Mouse (Mus musculus): ENCODE data around the gene Mkks. TPM values are rescaled to one million over a fixed set of nuclear protein-coding genes. Genes with fewer than 3 reads are reported as not detected.

Gene Mkks
- polyA plus RNA-seq, 1 experiment from 2014 or later = 15.5 TPM

DNA sequence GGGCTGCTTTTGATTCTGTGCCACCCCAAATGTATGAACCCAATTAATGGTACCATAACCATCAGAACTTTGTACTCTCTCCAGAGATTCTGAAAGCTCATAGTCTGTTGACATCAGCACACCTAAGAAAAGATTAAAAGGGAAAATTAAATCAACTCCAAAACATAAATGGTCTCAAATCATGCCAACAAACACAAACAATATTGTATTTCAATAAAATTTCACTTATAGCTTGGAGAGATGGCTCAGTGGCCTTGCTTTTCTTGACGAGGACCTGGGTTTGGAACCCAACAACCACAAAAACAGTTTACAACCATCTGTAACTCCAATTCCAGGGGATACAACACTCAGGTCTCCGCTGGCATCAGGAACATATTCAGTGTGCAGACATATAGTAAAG is 5.6 kb downstream of the Mkks start, which contains the start of gene AL731706.2:
Gene AL731706.2 (minus strand): TSS at position 101 of the 400 bp plus-strand sequence.
- H3K27ac ChIP-seq (ENCODE audit: low read depth) = no peak within 1 kb of the TSS
- no peak within 1 kb of the TSS for H3K4me3 ChIP-seq (ENCODE audit: low read depth, low read length)
- 89% methylated on average over 2 of the region's 2 CpGs for WGBS
- no peaks in the 10 kb centered on the region for H3K9me3 ChIP-seq (ENCODE audit: control insufficient read depth, low read length)
- H3K4me2 ChIP-seq (ENCODE audit: low read length) = no peak within 1 kb of the TSS
- H3K4me1 ChIP-seq (replicated peaks; ENCODE audit: control insufficient read depth, insufficient read depth, low read length) = no peaks in the 10 kb centered on the region; the same call in 1 of the 2 replicates
- H3K36me3 ChIP-seq (ENCODE audit: control insufficient read depth, insufficient read depth, low read length) = peaks cover 43% of the 10 kb centered on the region
- no peak within 1 kb of the TSS for H3K9ac ChIP-seq (ENCODE audit: low read length)
- no peaks in the 10 kb centered on the region for H3K27me3 ChIP-seq (replicated peaks; ENCODE audit: control insufficient read depth, insufficient read depth, low read length)
- DNase-seq (ENCODE audit: low spot score) (no peak), ATAC-seq (replicated peaks; ENCODE audit: low FRiP score, low TSS enrichment, low read depth) (no peak)

DNA sequence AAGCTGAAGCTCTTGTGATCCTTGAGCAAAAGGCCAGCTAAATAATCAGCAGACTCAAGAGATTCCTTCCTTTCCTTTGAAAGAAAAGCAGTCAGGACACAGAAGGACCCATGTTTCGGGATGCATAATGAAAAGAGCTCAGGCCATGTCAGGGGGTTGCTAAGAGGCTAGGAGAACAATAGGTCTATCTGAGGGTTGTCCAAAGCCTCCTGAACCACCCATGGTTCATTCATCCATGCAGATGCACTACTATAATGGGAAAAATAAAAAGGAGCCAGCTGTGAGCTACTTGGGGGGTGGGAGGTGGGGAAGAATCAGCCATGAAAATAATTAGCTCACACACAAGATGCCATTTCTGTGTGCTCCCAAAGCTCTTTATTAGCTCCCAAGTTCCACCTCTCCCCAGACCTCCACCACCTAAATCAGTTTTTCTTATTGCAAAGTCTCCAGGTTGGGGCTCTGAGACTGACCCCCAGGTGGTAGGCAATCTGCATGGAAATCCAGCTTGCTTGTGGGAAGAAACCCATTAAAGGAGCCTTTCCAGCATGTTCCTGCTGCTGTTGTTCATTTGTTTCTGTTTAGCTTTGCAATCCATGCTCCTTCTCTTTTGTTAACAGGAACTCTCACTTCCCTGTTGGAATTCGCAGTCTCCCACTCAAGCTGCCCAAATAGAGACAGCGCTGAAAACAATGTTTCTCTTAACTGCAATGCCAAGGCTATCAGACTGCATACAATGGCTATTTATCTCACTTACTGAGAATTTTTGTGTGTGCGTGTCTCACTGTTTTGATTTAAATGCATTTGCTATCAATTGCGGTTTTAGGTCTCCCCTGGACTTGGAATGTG is 36.4 kb downstream of the Mkks start:
- H3K4me3 ChIP-seq (ENCODE audit: low read depth, low read length) = no peak overlapping the region
- ATAC-seq (replicated peaks; ENCODE audit: low FRiP score, low TSS enrichment, low read depth) (no peak), DNase-seq (ENCODE audit: low spot score) (no peak)
- H3K9ac ChIP-seq (ENCODE audit: low read length) = no peak overlapping the region
- no peaks in the 10 kb centered on the region for H3K4me1 ChIP-seq (replicated peaks; ENCODE audit: control insufficient read depth, insufficient read depth, low read length)
- H3K27me3 ChIP-seq (replicated peaks; ENCODE audit: control insufficient read depth, insufficient read depth, low read length) = no peaks in the 10 kb centered on the region
- H3K4me2 ChIP-seq (ENCODE audit: low read length) = no peak overlapping the region
- no peaks in the 10 kb centered on the region for H3K36me3 ChIP-seq (ENCODE audit: control insufficient read depth, insufficient read depth, low read length)
- WGBS = 53% methylated on average over 5 of the region's 5 CpGs
- no peaks in the 10 kb centered on the region for H3K9me3 ChIP-seq (ENCODE audit: control insufficient read depth, low read length)
- H3K27ac ChIP-seq (ENCODE audit: low read depth) = no peak overlapping the region

DNA sequence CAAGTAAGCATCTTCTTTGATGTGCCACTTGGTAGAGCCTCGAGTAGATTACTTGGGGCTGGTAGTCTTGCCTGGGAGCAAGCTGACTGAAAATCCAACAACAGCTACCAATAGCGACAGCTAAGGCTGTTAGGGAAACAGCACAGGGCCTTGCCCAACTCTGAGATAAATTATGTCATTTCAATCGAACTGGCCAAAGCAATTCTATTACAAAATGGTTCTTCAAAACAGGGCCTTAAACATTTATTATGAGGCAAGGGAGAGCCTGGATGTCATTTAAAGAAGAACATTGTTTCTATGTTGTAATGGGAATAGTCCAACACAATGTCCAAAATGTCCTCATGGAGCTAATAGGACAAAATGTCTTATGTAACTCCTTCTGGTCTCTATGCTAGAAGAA is 40.8 kb downstream of the Mkks start:
- 59% methylated on average over 3 of the region's 3 CpGs for WGBS
- ATAC-seq (replicated peaks; ENCODE audit: low FRiP score, low TSS enrichment, low read depth) = no peak
- no peaks in the 10 kb centered on the region for H3K36me3 ChIP-seq (ENCODE audit: control insufficient read depth, insufficient read depth, low read length)
- no peak overlapping the region for H3K4me2 ChIP-seq (ENCODE audit: low read length)
- no peaks in the 10 kb centered on the region for H3K27me3 ChIP-seq (replicated peaks; ENCODE audit: control insufficient read depth, insufficient read depth, low read length)
- H3K27ac ChIP-seq (ENCODE audit: low read depth) = no peak overlapping the region
- no peaks in the 10 kb centered on the region for H3K4me1 ChIP-seq (replicated peaks; ENCODE audit: control insufficient read depth, insufficient read depth, low read length)
- H3K9ac ChIP-seq (ENCODE audit: low read length) = no peak overlapping the region
- no peak for DNase-seq (ENCODE audit: low spot score)
- H3K9me3 ChIP-seq (ENCODE audit: control insufficient read depth, low read length) = no peaks in the 10 kb centered on the region
- H3K4me3 ChIP-seq (ENCODE audit: low read depth, low read length) = no peak overlapping the region

DNA sequence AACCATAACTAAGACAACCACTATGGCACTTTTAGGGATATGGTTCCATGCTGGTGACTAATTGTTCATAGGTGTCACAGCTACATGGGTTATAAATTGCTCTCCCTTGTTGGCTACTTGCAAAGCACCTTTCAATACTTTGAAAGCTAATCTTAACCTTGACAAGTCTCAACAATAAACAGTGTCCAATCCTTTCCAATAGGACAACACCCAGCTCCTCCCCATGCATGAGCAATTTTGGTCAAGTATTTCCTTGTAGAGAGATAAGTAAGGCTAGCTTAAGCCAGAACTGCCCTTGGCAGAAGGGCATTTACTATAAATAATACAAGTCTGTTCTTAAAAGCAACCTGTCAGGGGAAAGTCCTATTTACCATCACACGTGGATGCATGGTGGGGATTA is 53.2 kb downstream of the Mkks start:
- Histone ChIP-seq H3K27ac (ENCODE audit: low read depth) (no peak overlapping the region), H3K4me1 (replicated peaks; ENCODE audit: control insufficient read depth, insufficient read depth, low read length) (no peaks in the 10 kb centered on the region), H3K27me3 (replicated peaks; ENCODE audit: control insufficient read depth, insufficient read depth, low read length) (no peaks in the 10 kb centered on the region), H3K4me3 (ENCODE audit: low read depth, low read length) (no peak overlapping the region), H3K4me2 (ENCODE audit: low read length) (no peak overlapping the region), H3K9ac (ENCODE audit: low read length) (no peak overlapping the region), H3K9me3 (ENCODE audit: control insufficient read depth, low read length) (no peaks in the 10 kb centered on the region), H3K36me3 (ENCODE audit: control insufficient read depth, insufficient read depth, low read length) (no peaks in the 10 kb centered on the region)
- 31% methylated on average over 1 of the region's 1 CpGs for WGBS
- no peak for DNase-seq (ENCODE audit: low spot score)
- ATAC-seq (replicated peaks; ENCODE audit: low FRiP score, low TSS enrichment, low read depth) = no peak

DNA sequence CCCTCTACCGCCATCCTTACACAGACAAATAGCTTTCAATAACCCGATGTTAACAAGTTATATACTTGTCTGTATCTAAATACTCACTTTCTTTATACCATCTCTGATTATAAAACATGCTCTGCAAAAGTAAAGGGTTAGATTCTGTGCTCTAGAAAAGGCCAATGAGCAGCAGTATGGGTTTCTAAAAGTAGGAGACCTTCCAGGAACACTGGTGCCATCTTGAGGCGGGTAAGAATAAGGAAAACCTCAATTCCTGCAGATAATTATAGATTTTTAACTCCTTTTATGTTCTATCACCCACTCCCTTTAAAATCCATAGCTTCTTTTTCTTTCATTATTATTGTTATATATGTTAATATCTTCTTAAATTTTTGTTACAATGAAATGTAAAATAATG is 55.3 kb downstream of the Mkks start:
- DNase-seq (ENCODE audit: low spot score) (no peak), ATAC-seq (replicated peaks; ENCODE audit: low FRiP score, low TSS enrichment, low read depth) (no peak)
- Histone ChIP-seq H3K4me2 (ENCODE audit: low read length) (no peak overlapping the region), H3K27me3 (replicated peaks; ENCODE audit: control insufficient read depth, insufficient read depth, low read length) (no peaks in the 10 kb centered on the region), H3K4me1 (replicated peaks; ENCODE audit: control insufficient read depth, insufficient read depth, low read length) (no peaks in the 10 kb centered on the region), H3K9ac (ENCODE audit: low read length) (no peak overlapping the region), H3K9me3 (ENCODE audit: control insufficient read depth, low read length) (no peaks in the 10 kb centered on the region), H3K36me3 (ENCODE audit: control insufficient read depth, insufficient read depth, low read length) (no peaks in the 10 kb centered on the region), H3K4me3 (ENCODE audit: low read depth, low read length) (no peak overlapping the region), H3K27ac (ENCODE audit: low read depth) (no peak overlapping the region)
- WGBS = 58% methylated on average over 3 of the region's 3 CpGs

DNA sequence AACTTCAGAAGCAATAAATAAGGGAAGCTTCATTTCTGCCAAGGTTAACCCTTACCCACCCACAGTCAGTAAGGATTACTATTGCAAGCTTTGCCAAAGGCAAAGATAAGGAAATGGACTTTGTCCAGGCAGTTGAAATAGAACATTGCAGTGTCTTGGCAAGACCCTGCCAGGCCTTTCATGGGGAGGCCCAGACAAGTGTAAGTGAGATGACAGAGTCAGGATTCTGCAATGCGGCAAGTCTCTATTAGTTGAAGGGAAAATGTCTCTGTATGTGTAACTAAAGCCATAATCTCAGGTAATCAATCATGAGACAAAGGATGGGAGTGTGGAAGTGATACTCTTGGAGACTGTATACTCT is 56.5 kb downstream of the Mkks start:
- Histone ChIP-seq H3K4me3 (ENCODE audit: low read depth, low read length) (no peak overlapping the region), H3K4me1 (replicated peaks; ENCODE audit: control insufficient read depth, insufficient read depth, low read length) (no peaks in the 10 kb centered on the region), H3K27ac (ENCODE audit: low read depth) (no peak overlapping the region), H3K36me3 (ENCODE audit: control insufficient read depth, insufficient read depth, low read length) (no peaks in the 10 kb centered on the region), H3K9ac (ENCODE audit: low read length) (no peak overlapping the region), H3K4me2 (ENCODE audit: low read length) (no peak overlapping the region), H3K27me3 (replicated peaks; ENCODE audit: control insufficient read depth, insufficient read depth, low read length) (no peaks in the 10 kb centered on the region), H3K9me3 (ENCODE audit: control insufficient read depth, low read length) (no peaks in the 10 kb centered on the region)
- 66% methylated on average over 1 of the region's 1 CpGs for WGBS
- ATAC-seq (replicated peaks; ENCODE audit: low FRiP score, low TSS enrichment, low read depth) (no peak; the same call in 1 of the 2 replicates), DNase-seq (ENCODE audit: low spot score) (no peak)

DNA sequence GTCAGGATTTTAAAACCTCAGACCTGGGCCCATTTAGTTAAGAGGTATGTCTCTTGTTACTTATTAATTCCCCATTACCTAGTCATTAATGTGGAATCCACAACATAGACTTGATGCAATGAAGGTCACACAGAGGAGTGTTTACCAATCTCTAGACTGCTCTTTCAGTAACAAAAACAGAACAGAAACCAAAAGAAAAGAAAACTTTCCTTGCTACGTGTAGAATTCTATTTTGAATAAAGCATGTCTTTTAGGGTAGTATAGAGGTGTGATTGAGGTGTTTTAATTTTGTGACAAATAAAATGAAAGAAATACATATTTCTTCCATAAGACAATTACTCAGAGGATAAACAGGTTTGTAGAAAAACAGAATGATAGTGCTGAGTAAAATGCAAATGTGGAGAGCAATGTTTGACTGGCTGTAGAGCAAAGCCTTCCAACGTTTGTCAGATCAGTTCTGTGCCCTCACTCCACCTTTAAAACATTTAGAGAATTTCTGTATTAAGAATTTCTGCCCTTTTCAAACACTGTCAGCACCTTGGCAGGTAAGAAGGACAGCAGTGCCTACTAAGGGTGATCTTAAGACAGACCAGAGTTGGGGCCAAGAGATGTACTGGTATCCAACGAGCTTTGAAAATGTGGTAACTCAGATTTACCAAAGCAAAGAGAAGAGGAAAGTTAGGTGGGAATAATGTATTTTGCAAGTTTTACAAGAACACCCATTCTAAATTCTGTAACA is 57.0 kb downstream of the Mkks start:
- Histone ChIP-seq H3K27ac (ENCODE audit: low read depth) (no peak overlapping the region), H3K9ac (ENCODE audit: low read length) (no peak overlapping the region), H3K9me3 (ENCODE audit: control insufficient read depth, low read length) (no peaks in the 10 kb centered on the region)

DNA sequence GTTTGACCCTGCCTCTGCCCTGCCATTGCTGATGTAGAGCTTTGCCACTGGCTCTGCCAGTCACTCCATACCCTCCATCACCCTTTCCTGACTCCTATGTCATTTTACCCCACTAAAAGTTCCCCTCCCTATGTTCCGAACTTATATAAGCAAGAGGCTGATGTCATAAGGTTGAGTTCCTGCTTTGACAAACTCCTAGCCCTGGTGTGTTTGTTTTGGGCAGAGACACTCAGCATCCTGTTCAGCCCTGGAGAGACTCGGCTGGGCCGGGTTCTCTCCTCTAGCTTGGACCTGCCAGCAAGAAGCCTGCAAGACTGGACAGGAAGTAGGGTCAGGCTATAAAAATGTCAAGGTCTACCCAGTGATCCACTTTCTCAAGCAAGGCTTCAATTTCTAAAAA is 58.3 kb downstream of the Mkks start:
- Histone ChIP-seq H3K9ac (ENCODE audit: low read length) (no peak overlapping the region), H3K9me3 (ENCODE audit: control insufficient read depth, low read length) (no peaks in the 10 kb centered on the region), H3K4me2 (ENCODE audit: low read length) (no peak overlapping the region), H3K4me3 (ENCODE audit: low read depth, low read length) (no peak overlapping the region), H3K36me3 (ENCODE audit: control insufficient read depth, insufficient read depth, low read length) (no peaks in the 10 kb centered on the region), H3K27ac (ENCODE audit: low read depth) (no peak overlapping the region), H3K4me1 (replicated peaks; ENCODE audit: control insufficient read depth, insufficient read depth, low read length) (no peaks in the 10 kb centered on the region), H3K27me3 (replicated peaks; ENCODE audit: control insufficient read depth, insufficient read depth, low read length) (no peaks in the 10 kb centered on the region)
- 39% methylated on average over 3 of the region's 3 CpGs for WGBS
- ATAC-seq (replicated peaks; ENCODE audit: low FRiP score, low TSS enrichment, low read depth) (no peak), DNase-seq (ENCODE audit: low spot score) (no peak)

More for the DNA sequence above, 57.0 kb downstream of the Mkks start:
- no peaks in the 10 kb centered on the region for H3K36me3 ChIP-seq (ENCODE audit: control insufficient read depth, insufficient read depth, low read length)
- H3K4me1 ChIP-seq (replicated peaks; ENCODE audit: control insufficient read depth, insufficient read depth, low read length) = no peaks in the 10 kb centered on the region
- WGBS = 75% methylated on average over 3 of the region's 3 CpGs
- H3K27me3 ChIP-seq (replicated peaks; ENCODE audit: control insufficient read depth, insufficient read depth, low read length) = no peaks in the 10 kb centered on the region
- no peak overlapping the region for H3K4me2 ChIP-seq (ENCODE audit: low read length)
- no peak overlapping the region for H3K4me3 ChIP-seq (ENCODE audit: low read depth, low read length)
- ATAC-seq (replicated peaks; ENCODE audit: low FRiP score, low TSS enrichment, low read depth) (no peak), DNase-seq (ENCODE audit: low spot score) (no peak)

All from intestine, embryonic 14.5 days (tissue).